Mouse (Mus musculus) erythroblast, embryonic 14.5 days (primary cell): Measurements from ENCODE around the gene Gpr119. TPM values are rescaled to one million over a fixed set of nuclear protein-coding genes. Genes with fewer than 3 reads are reported as not detected.

ENCODE experiments used
- H3K27me3 ChIP-seq: 2 replicates; pipeline ENCODE4 v1.6.1; 2012; ENCODE audit warnings: inconsistent platforms; ENCODE audit not compliant: control insufficient read depth
- H3K36me3 ChIP-seq: 2 replicates; pipeline ENCODE4 v1.6.1; 2012; ENCODE audit warnings: mild to moderate bottlenecking, inconsistent platforms; ENCODE audit not compliant: control insufficient read depth
- H3K4me1 ChIP-seq: 2 replicates; pipeline ENCODE4 v1.6.1; 2012; ENCODE audit warnings: inconsistent platforms; ENCODE audit not compliant: control insufficient read depth
- H3K4me3 ChIP-seq: replicated peaks from 2 replicates; pipeline ENCODE3; 2012; ENCODE audit warnings: moderate library complexity, mild to moderate bottlenecking, inconsistent platforms
- H3K9me3 ChIP-seq: 2 replicates; pipeline ENCODE4 v1.6.1; 2012; ENCODE audit warnings: low read length, inconsistent platforms, mixed read lengths; ENCODE audit not compliant: control insufficient read depth
- GATA1 ChIP-seq: IDR thresholded peaks from 2 replicates; pipeline ENCODE4 v1.6.1; 2012; ENCODE audit warnings: low read length, inconsistent platforms, mixed read lengths
- TAL1 ChIP-seq: IDR thresholded peaks from 3 replicates; pipeline ENCODE4 v1.6.1; 2012; ENCODE audit warnings: low read length, inconsistent platforms, mixed read lengths
- polyA plus RNA-seq: library from polyadenylated mRNA; stranded (reverse); fragments of >175 nt; gene quantifications from 2 replicates; pipeline ENCODE4 v1.2.3, GENCODE M21; 2012

Gene Gpr119
- polyA plus RNA-seq, 1 experiment: not detected

- no peaks in the 10 kb centered on the region for H3K27me3 ChIP-seq
- TF ChIP-seq TAL1: no peak
- no peak for TF ChIP-seq GATA1
- no peaks in the 10 kb centered on the region for H3K9me3 ChIP-seq
- H3K36me3 ChIP-seq: no peaks in the 10 kb centered on the region
- no peak overlapping the region for H3K4me3 ChIP-seq
- H3K4me1 ChIP-seq: no peaks in the 10 kb centered on the region
Measured at GRCm38 (mm10) chrX:48644122-48644521, 30.2 kb downstream of the Gpr119 start.

DNA sequence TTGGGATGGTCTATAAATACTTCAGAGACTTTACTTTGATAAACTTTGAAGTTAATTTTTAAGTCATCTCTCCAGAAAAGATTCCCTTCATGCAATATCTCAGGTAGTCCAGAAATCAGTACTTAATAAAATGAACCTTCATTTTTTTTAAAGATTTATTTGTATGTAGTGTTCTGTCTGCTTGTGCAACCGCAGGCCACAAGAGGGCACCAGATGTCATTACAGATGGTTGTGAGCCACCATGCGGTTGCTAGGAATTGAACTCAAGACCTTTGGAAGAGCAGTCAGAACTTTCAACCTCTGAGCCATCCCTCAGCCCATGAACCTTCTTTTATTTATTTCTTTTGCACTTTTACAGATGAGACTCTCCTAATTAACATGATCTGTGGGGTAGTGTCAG, 37.2 kb downstream of the Gpr119 start:
- Histone ChIP-seq H3K4me3 (no peak overlapping the region), H3K4me1 (no peaks in the 10 kb centered on the region), H3K9me3 (no peaks in the 10 kb centered on the region), H3K36me3 (no peaks in the 10 kb centered on the region), H3K27me3 (no peaks in the 10 kb centered on the region)
- TF ChIP-seq TAL1 (no peak), GATA1 (no peak)

DNA sequence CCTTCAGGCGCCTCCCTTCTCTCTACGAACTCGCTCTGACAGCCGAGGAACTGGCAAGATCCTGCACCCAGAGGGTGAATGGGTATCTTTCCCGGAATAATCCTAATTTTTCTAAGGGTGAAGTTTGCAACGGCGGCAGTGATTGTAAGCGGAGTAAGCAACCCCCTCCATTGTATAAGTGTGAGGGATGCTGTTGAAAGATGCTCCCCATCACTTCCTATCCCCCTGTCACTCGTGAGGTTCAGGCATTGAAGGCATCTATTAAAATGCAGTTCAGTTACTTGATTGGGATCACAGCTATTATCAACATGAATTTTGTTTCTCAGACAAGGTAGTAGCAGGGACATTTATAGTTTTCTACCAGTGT, 50.2 kb downstream of the Gpr119 start:
- no peak for TF ChIP-seq TAL1
- no peak for TF ChIP-seq GATA1

DNA sequence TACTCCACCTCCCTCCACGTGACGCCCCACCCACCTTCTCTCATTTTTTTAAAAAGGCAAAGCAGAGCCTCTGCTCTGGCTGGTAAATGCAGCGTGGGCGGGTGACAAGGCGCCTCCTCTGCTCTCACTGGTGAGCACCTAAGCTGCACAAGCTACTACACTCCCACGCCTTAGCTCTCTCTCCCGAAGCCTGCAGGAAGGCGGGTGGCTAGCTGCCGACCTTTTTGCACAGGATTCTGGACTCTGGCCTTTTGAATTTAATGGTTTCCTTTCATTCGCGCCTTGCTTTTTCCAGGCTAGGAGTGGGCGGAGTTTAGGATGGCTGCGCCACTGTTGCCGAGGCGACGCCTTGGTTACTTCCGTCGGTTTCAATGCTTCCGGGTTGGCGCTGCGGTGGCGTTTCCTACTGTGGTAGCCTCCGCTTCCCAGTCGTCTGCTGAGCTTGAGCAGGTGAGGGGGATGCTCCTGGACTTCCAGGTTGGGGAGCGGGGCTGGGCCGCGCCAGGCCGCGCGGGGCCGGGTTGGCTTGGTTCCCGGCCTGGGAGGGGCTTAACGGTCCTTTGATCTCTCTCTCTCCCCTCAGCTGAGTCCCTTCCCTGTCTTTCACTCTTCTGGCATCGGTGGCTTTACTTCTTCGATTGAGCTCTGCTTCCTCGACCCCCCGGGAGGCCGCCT, 50.8 kb downstream of the Gpr119 start, which contains the start of gene Slc25a14:
Gene Slc25a14 (plus strand): TSS at position 35 of the 675 bp plus-strand sequence.
- H3K9me3 ChIP-seq: peaks cover 3% of the 10 kb centered on the region; the same call in 1 of the 2 replicates
- H3K27me3 ChIP-seq: no peaks in the 10 kb centered on the region
- H3K36me3 ChIP-seq: no peaks in the 10 kb centered on the region
- H3K4me1 ChIP-seq: peaks cover 13% of the 10 kb centered on the region
- TF ChIP-seq TAL1 (no peak), GATA1 (no peak)
- peak within 1 kb of the TSS; percentile 85 for H3K4me3 ChIP-seq

More for the DNA sequence above, 50.2 kb downstream of the Gpr119 start:
- Histone ChIP-seq H3K9me3 (peaks cover 3% of the 10 kb centered on the region; the same call in 1 of the 2 replicates), H3K4me1 (peaks cover 13% of the 10 kb centered on the region), H3K27me3 (no peaks in the 10 kb centered on the region), H3K4me3 (peak overlapping the region; percentile 85), H3K36me3 (no peaks in the 10 kb centered on the region)

GRCm38 (mm10) chrX:48623049-48623378, 51.3 kb downstream of the Gpr119 start:
- Histone ChIP-seq H3K4me1 (peaks cover 13% of the 10 kb centered on the region), H3K9me3 (peaks cover 3% of the 10 kb centered on the region; the same call in 1 of the 2 replicates), H3K36me3 (no peaks in the 10 kb centered on the region), H3K27me3 (no peaks in the 10 kb centered on the region), H3K4me3 (peak overlapping the region; percentile 85)
- TF ChIP-seq GATA1 (no peak), TAL1 (no peak)

Other genes with a start within 250 kb of the Gpr119 start
- 0.06 and 0.09 TPM in 2 replicates for gene Elf4, start 211.3 kb downstream of the Gpr119 start, polyA plus RNA-seq
- 0.25 and 0.31 TPM in 2 replicates for gene Aifm1, start 160.9 kb downstream of the Gpr119 start, polyA plus RNA-seq
- not detected in 2 replicates for gene Rab33a, start 155.2 kb downstream of the Gpr119 start, polyA plus RNA-seq
- not detected in 2 replicates for gene Zfp280c, start 80.0 kb downstream of the Gpr119 start, polyA plus RNA-seq
- 0.02 TPM in 1 of 2 replicates, not detected in the other for gene Slc25a14, start 51.1 kb downstream of the Gpr119 start, polyA plus RNA-seq
- gene Rbmx2, start 20.5 kb upstream of the Gpr119 start, polyA plus RNA-seq: 3.3 and 3.9 TPM in 2 replicates
- gene Gm595, start 203.2 kb upstream of the Gpr119 start, polyA plus RNA-seq: not detected in 2 replicates